Comparison of ENCODE assay signal across 7 mouse cellular contexts in genomic region chrX:13294505-13295228, GRCm38 (mm10). TPM values are rescaled to one million over a fixed set of nuclear protein-coding genes. Genes with fewer than 3 reads are reported as not detected.
A peak's percentile ranks its signal among the peaks of the same experiment; 100 is the strongest.
DNase-seq lines count a peak whose midpoint lies in the region; ATAC-seq and TF ChIP-seq lines count a peak whose summit lies in the region.

No protein-coding gene starts in this region.

- H3K27me3 ChIP-seq in midbrain, embryonic 11.5 days (ENCODE audit: control insufficient read depth, insufficient read depth, low read length): no peaks in the 10 kb centered on the region
- H3K27me3 ChIP-seq in midbrain, postnatal 0 days (ENCODE audit: insufficient read depth, low read length): no peaks in the 10 kb centered on the region
- no peaks in the 10 kb centered on the region for H3K27me3 ChIP-seq in hindbrain, embryonic 16.5 days (replicated peaks; ENCODE audit: control insufficient read depth, insufficient read depth, low read length)

- H3K4me1 ChIP-seq in midbrain, embryonic 11.5 days (ENCODE audit: control insufficient read depth, insufficient read depth, low read length): no peaks in the 10 kb centered on the region
- H3K4me1 ChIP-seq in midbrain, postnatal 0 days (ENCODE audit: insufficient read depth, low read length): no peaks in the 10 kb centered on the region
- H3K4me1 ChIP-seq in hindbrain, embryonic 16.5 days (ENCODE audit: control insufficient read depth, insufficient read depth, low read depth, low read length): no peaks in the 10 kb centered on the region

- no peak for TF ChIP-seq CTCF in midbrain, postnatal 0 days (IDR thresholded peaks at IDR 0.05)

- H3K27ac ChIP-seq in midbrain, embryonic 11.5 days (ENCODE audit: low read depth, low read length): no peak overlapping the region
- no peak overlapping the region for H3K27ac ChIP-seq in midbrain, postnatal 0 days (ENCODE audit: low read depth, low read length)
- H3K27ac ChIP-seq in hindbrain, embryonic 16.5 days (ENCODE audit: low read depth, low read length): no peak overlapping the region

- WGBS in midbrain, embryonic 11.5 days: 45% methylated on average over 6 of the region's 6 CpGs
- 35% methylated on average over 6 of the region's 6 CpGs for WGBS in midbrain, postnatal 0 days
- 47% methylated on average over 6 of the region's 6 CpGs for WGBS in hindbrain, embryonic 16.5 days

- no peak overlapping the region for H3K9ac ChIP-seq in midbrain, embryonic 11.5 days (ENCODE audit: low read length)
- H3K9ac ChIP-seq in midbrain, postnatal 0 days (replicated peaks; ENCODE audit: low read length, poor library complexity, severe bottlenecking): no peak overlapping the region
- no peak overlapping the region for H3K9ac ChIP-seq in hindbrain, embryonic 16.5 days (ENCODE audit: low read depth, low read length)

- H3K4me2 ChIP-seq in midbrain, embryonic 11.5 days: no peak overlapping the region
- no peak overlapping the region for H3K4me2 ChIP-seq in midbrain, postnatal 0 days (ENCODE audit: low read depth, low read length, poor library complexity, severe bottlenecking)
- no peak overlapping the region for H3K4me2 ChIP-seq in hindbrain, embryonic 16.5 days (ENCODE audit: low read length)

- DNase-seq in midbrain, embryonic 11.5 days (ENCODE audit: low spot score, missing footprints): peak; percentile 90
- DNase-seq in midbrain, postnatal 0 days (ENCODE audit: low spot score): no peak
- peak; percentile 46 for DNase-seq in ZHBTc4 (ENCODE audit: low read depth, low spot score)
- no peak for DNase-seq in kidney, postnatal 36 days
- no peak for DNase-seq in layer of hippocampus, adult 8-10 months (ENCODE audit: low spot score in 2 of 2)

- no peaks in the 10 kb centered on the region for H3K9me3 ChIP-seq in midbrain, embryonic 11.5 days (ENCODE audit: control insufficient read depth, low read length)
- no peaks in the 10 kb centered on the region for H3K9me3 ChIP-seq in midbrain, postnatal 0 days (ENCODE audit: low read length)
- no peaks in the 10 kb centered on the region for H3K9me3 ChIP-seq in hindbrain, embryonic 16.5 days (ENCODE audit: control insufficient read depth, low read length)

- peak; percentile 74 for ATAC-seq in midbrain, embryonic 11.5 days (ENCODE audit: low FRiP score)
- no peak for ATAC-seq in midbrain, postnatal 0 days (ENCODE audit: low FRiP score)
- ATAC-seq in hindbrain, embryonic 16.5 days: peak; percentile 58; the same call in 1 of the 2 replicates
- ATAC-seq in neutrophil, adult 5-6 weeks (ENCODE audit: extremely low read depth, insufficient number of reproducible peaks, low FRiP score, poor library complexity, severe bottlenecking): 0 out of 2 replicates have a peak, but pooled peaks have one; percentile 19

- H3K36me3 ChIP-seq in midbrain, embryonic 11.5 days (ENCODE audit: control insufficient read depth, insufficient read depth, low read length): peaks cover 10% of the 10 kb centered on the region; the same call in 1 of the 2 replicates
- H3K36me3 ChIP-seq in midbrain, postnatal 0 days (ENCODE audit: insufficient read depth, low read length): peaks cover 3% of the 10 kb centered on the region; the same call in 1 of the 2 replicates
- H3K36me3 ChIP-seq in hindbrain, embryonic 16.5 days (ENCODE audit: control insufficient read depth, insufficient read depth, low read length): peaks cover 10% of the 10 kb centered on the region

- no peak overlapping the region for H3K4me3 ChIP-seq in midbrain, embryonic 11.5 days (ENCODE audit: low read depth, low read length)
- no peak overlapping the region for H3K4me3 ChIP-seq in midbrain, postnatal 0 days (ENCODE audit: low read depth, low read length)
- H3K4me3 ChIP-seq in hindbrain, embryonic 16.5 days (ENCODE audit: low read length): no peak overlapping the region

RNA-seq across cellular contexts. Expression of gene Ddx3x, which starts 13.9 kb away (rescaled TPM):
- 196 and 219 TPM in 2 replicates for polyA plus RNA-seq in midbrain, embryonic 11.5 days (2014; fragmentation: Nextera tagmentation; extraction: Ambion mirVana)
- total RNA-seq in midbrain, postnatal 0 days (2014; rRNA removed): 120 and 161 TPM in 2 replicates
- 80.6 and 109 TPM in 2 replicates for polyA plus RNA-seq in midbrain, postnatal 0 days (2015; fragmentation: Nextera tagmentation; extraction: Ambion mirVana)
- polyA plus RNA-seq in hindbrain, embryonic 16.5 days (2015; fragmentation: Nextera tagmentation; extraction: Ambion mirVana): 90.9 and 93.3 TPM in 2 replicates
- total RNA-seq in neutrophil, adult 5-6 weeks (2017): 498 and 529 TPM in 2 replicates
- 100 to 1,000 TPM; 146 to 229 (median 193) TPM for total RNA-seq in layer of hippocampus, adult 8-10 months (2022)

Comparison
In these comparisons a context has a peak if more than half of its experiments do, and no peak if none do; other contexts are left out.
1. DNase-seq: peak in midbrain, embryonic 11.5 days (single experiment) and ZHBTc4 (single experiment); none in midbrain, postnatal 0 days (single experiment), kidney, postnatal 36 days (0 of 2) and layer of hippocampus, adult 8-10 months (0 of 2).